Mouse (Mus musculus): ENCODE data around the gene Tmem87b.

DNA sequence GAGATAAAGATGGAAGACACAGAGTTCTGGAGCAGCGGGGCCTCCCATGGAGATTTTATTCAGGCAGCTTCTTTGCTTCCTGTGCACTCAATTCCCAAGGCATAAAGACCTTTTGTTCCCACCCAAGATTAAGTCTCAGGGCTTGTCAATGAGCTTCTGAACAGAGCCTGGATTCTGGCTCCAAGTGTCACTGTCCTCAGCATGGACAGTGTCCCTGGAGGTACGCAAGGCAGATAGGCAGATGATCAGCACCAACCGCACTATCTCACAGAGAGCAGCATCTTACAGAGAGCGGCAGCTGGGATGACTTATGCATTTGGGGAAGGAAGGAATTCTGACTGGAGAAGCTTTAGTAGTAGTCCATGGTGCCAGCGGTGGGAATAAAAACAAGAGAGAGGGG, 31.6 kb upstream of the Tmem87b start:
- TF ChIP-seq POLR2A (IDR thresholded peaks at IDR 0.05; ENCODE audit: low read depth, low read length) (no peak), CTCF (IDR thresholded peaks at IDR 0.05; ENCODE audit: borderline replicate concordance, insufficient read depth, low read length) (no peak)

Measured in embryonic fibroblast, embryonic 13.5 days (primary cell).